Mouse (Mus musculus) forebrain, embryonic 16.5 days (tissue): Measurements from ENCODE around the gene Clic1. TPM values are rescaled to one million over a fixed set of nuclear protein-coding genes. Genes with fewer than 3 reads are reported as not detected.

Experiments used
- ATAC-seq: fragments of 200-750 bp; cut with Nextera tagmentation; 2 replicates; pipeline ENCODE4 v1.8.0; 2017; ENCODE audit warnings: mild to moderate bottlenecking, moderate library complexity
- H3K27ac ChIP-seq: fragments of 300-500 bp; sonication (generic); 2 replicates; pipeline ENCODE4 v1.5.1; 2014; ENCODE audit warnings: low read length, control low read depth
- H3K27me3 ChIP-seq: fragments of 300-500 bp; sonication (generic); replicated peaks from 2 replicates; pipeline ENCODE4 v1.6.1; 2014; ENCODE audit warnings: low read length; ENCODE audit not compliant: control insufficient read depth, insufficient read depth
- H3K36me3 ChIP-seq: fragments of 300-500 bp; sonication (generic); 2 replicates; pipeline ENCODE4 v1.6.1; 2014; ENCODE audit not compliant: control insufficient read depth, insufficient read depth
- H3K4me1 ChIP-seq: fragments of 300-500 bp; sonication (generic); replicated peaks from 2 replicates; pipeline ENCODE4 v1.6.1; 2014; ENCODE audit warnings: low read length; ENCODE audit not compliant: control insufficient read depth, insufficient read depth
- H3K4me2 ChIP-seq: fragments of 300-500 bp; sonication (generic); 2 replicates; pipeline ENCODE4 v1.6.1; 2014; ENCODE audit warnings: mild to moderate bottlenecking, low read length, control low read depth
- H3K4me3 ChIP-seq: fragments of 300-500 bp; sonication (generic); replicated peaks from 2 replicates; pipeline ENCODE4 v1.5.1; 2014; ENCODE audit warnings: mild to moderate bottlenecking, low read length, control low read depth
- H3K9ac ChIP-seq: fragments of 300-500 bp; sonication (generic); replicated peaks from 2 replicates; pipeline ENCODE4 v1.6.1; 2014; ENCODE audit warnings: low read depth, low read length, control low read depth
- H3K9me3 ChIP-seq: fragments of 300-500 bp; sonication (generic); 2 replicates; pipeline ENCODE4 v1.6.1; 2016; ENCODE audit warnings: low read length; ENCODE audit not compliant: control insufficient read depth
- WGBS: fragments of 180-500 bp; shearing (Covaris S2); extraction: QIAGEN DNeasy Blood & Tissue Kit; methylation state at CpG from one replicate; pipeline ENCODE4 v1.1.7; 2014; 5-methylcytosine and 5-hydroxymethylcytosine counted together
- polyA plus RNA-seq: library from polyadenylated mRNA; unstranded; fragments of >200 nt; fragmentation: Nextera tagmentation; extraction: Ambion mirVana; gene quantifications from 2 replicates; pipeline ENCODE4 v1.2.1, GENCODE M21; 2015

The Clic1 gene
- polyA plus RNA-seq, 1 experiment from 2014 or later: 79.3 TPM

- no peak for ATAC-seq
- Histone ChIP-seq H3K4me1 (peaks cover 12% of the 10 kb centered on the region), H3K9ac (no peak overlapping the region), H3K27ac (no peak overlapping the region), H3K4me3 (no peak overlapping the region), H3K9me3 (no peaks in the 10 kb centered on the region), H3K4me2 (no peak overlapping the region), H3K27me3 (no peaks in the 10 kb centered on the region), H3K36me3 (peaks cover 17% of the 10 kb centered on the region)
- WGBS: 86% methylated on average over 3 of the region's 3 CpGs
These were observed 31.6 kb upstream of the Clic1 start for GRCm38 (mm10) chr17:35018171-35018570.

- H3K9me3 ChIP-seq: no peaks in the 10 kb centered on the region
- H3K9ac ChIP-seq: no peak overlapping the region
- no peak overlapping the region for H3K27ac ChIP-seq
- WGBS: 72% methylated on average over 11 of the region's 11 CpGs
- H3K4me2 ChIP-seq: no peak overlapping the region
- no peaks in the 10 kb centered on the region for H3K27me3 ChIP-seq
- H3K4me1 ChIP-seq: peaks cover 12% of the 10 kb centered on the region
- no peak for ATAC-seq
- peaks cover 5% of the 10 kb centered on the region; the same call in 1 of the 2 replicates for H3K36me3 ChIP-seq
- no peak overlapping the region for H3K4me3 ChIP-seq
These were observed 29.9 kb upstream of the Clic1 start for GRCm38 (mm10) chr17:35019894-35020293.

GRCm38 (mm10) chr17:35020551-35020950, 29.2 kb upstream of the Clic1 start:
- no peak overlapping the region for H3K4me3 ChIP-seq
- H3K4me1 ChIP-seq: peaks cover 12% of the 10 kb centered on the region
- no peaks in the 10 kb centered on the region for H3K27me3 ChIP-seq
- no peak overlapping the region for H3K4me2 ChIP-seq
- 89% methylated on average over 8 of the region's 8 CpGs for WGBS
- no peak overlapping the region for H3K27ac ChIP-seq
- no peaks in the 10 kb centered on the region for H3K9me3 ChIP-seq
- no peak overlapping the region for H3K9ac ChIP-seq
- 0 out of 2 replicates have a peak, but pooled peaks cover 2% of the 10 kb centered on the region for H3K36me3 ChIP-seq
- no peak for ATAC-seq

- WGBS: 5% methylated on average over 17 of the region's 17 CpGs
- peak; percentile 68 for ATAC-seq
These were observed 28.5 kb upstream of the Clic1 start for GRCm38 (mm10) chr17:35021163-35021808.

GRCm38 (mm10) chr17:35021842-35022477, 27.8 kb upstream of the Clic1 start:
- no peak for ATAC-seq
- no peak overlapping the region for H3K4me2 ChIP-seq
- H3K36me3 ChIP-seq: no peaks in the 10 kb centered on the region
- no peaks in the 10 kb centered on the region for H3K9me3 ChIP-seq
- H3K4me3 ChIP-seq: no peak overlapping the region
- H3K27me3 ChIP-seq: no peaks in the 10 kb centered on the region
- WGBS: 60% methylated on average over 6 of the region's 6 CpGs
- H3K9ac ChIP-seq: no peak overlapping the region
- peaks cover 15% of the 10 kb centered on the region; the same call in 1 of the 2 replicates for H3K4me1 ChIP-seq
- H3K27ac ChIP-seq: no peak overlapping the region

More at GRCm38 (mm10) chr17:35021163-35021808, 28.5 kb upstream of the Clic1 start:
- H3K9ac ChIP-seq: peak overlapping the region; percentile 22; the same call in 1 of the 2 replicates
- H3K36me3 ChIP-seq: no peaks in the 10 kb centered on the region
- no peaks in the 10 kb centered on the region for H3K27me3 ChIP-seq
- H3K4me1 ChIP-seq: peaks cover 12% of the 10 kb centered on the region
- H3K9me3 ChIP-seq: no peaks in the 10 kb centered on the region
- H3K4me3 ChIP-seq: no peak overlapping the region
- peak overlapping the region; percentile 35; the same call in 1 of the 2 replicates for H3K4me2 ChIP-seq
- no peak overlapping the region for H3K27ac ChIP-seq

GRCm38 (mm10) chr17:35022541-35023060, 27.2 kb upstream of the Clic1 start:
- Histone ChIP-seq H3K4me3 (no peak overlapping the region), H3K27me3 (no peaks in the 10 kb centered on the region), H3K27ac (no peak overlapping the region), H3K4me2 (no peak overlapping the region), H3K4me1 (peaks cover 21% of the 10 kb centered on the region), H3K9ac (no peak overlapping the region), H3K36me3 (no peaks in the 10 kb centered on the region), H3K9me3 (no peaks in the 10 kb centered on the region)
- 96% methylated on average over 8 of the region's 8 CpGs for WGBS
- no peak for ATAC-seq

GRCm38 (mm10) chr17:35023221-35023620, 26.5 kb upstream of the Clic1 start:
- Histone ChIP-seq H3K9me3 (no peaks in the 10 kb centered on the region), H3K4me2 (no peak overlapping the region), H3K4me1 (peaks cover 22% of the 10 kb centered on the region), H3K27me3 (no peaks in the 10 kb centered on the region), H3K9ac (no peak overlapping the region), H3K4me3 (no peak overlapping the region), H3K36me3 (no peaks in the 10 kb centered on the region), H3K27ac (no peak overlapping the region)
- ATAC-seq: no peak
- 84% methylated on average over 5 of the region's 5 CpGs for WGBS

GRCm38 (mm10) chr17:35023756-35024155, 26.0 kb upstream of the Clic1 start:
- ATAC-seq: no peak
- no peaks in the 10 kb centered on the region for H3K27me3 ChIP-seq
- peaks cover 22% of the 10 kb centered on the region for H3K4me1 ChIP-seq
- no peak overlapping the region for H3K4me2 ChIP-seq
- H3K9ac ChIP-seq: no peak overlapping the region
- no peaks in the 10 kb centered on the region for H3K9me3 ChIP-seq
- H3K27ac ChIP-seq: no peak overlapping the region
- WGBS: 90% methylated on average over 4 of the region's 4 CpGs
- H3K4me3 ChIP-seq: no peak overlapping the region
- H3K36me3 ChIP-seq: no peaks in the 10 kb centered on the region

- no peaks in the 10 kb centered on the region for H3K9me3 ChIP-seq
- no peak overlapping the region for H3K27ac ChIP-seq
- no peak overlapping the region for H3K4me3 ChIP-seq
- H3K36me3 ChIP-seq: no peaks in the 10 kb centered on the region
- H3K4me2 ChIP-seq: no peak overlapping the region
- H3K4me1 ChIP-seq: peaks cover 22% of the 10 kb centered on the region
- WGBS: 74% methylated on average over 13 of the region's 13 CpGs
- H3K27me3 ChIP-seq: no peaks in the 10 kb centered on the region
- ATAC-seq: no peak
- H3K9ac ChIP-seq: no peak overlapping the region
These were observed 25.5 kb upstream of the Clic1 start for GRCm38 (mm10) chr17:35024261-35024660.
